27 mouse cellular contexts compared by ENCODE assay signal in genomic region chr19:46662214-46662613, GRCm38 (mm10). TPM values are rescaled to one million over a fixed set of nuclear protein-coding genes. Genes with fewer than 3 reads are reported as not detected.
A peak's percentile ranks its signal among the peaks of the same experiment; 100 is the strongest.
DNase-seq lines count a peak whose midpoint lies in the region; ATAC-seq and TF ChIP-seq lines count a peak whose summit lies in the region.
"Had no signal": no experiment of that assay in that cellular context is flagged by ENCODE, and none has a peak within 500 bp of the region (broad histone marks: within the 10 kb centered on the region; RNA-seq: fewer than 3 reads in every experiment).

No protein-coding gene starts in this region.

- no peak overlapping the region for H3K27ac ChIP-seq in liver, adult 2 months (replicated peaks; ENCODE audit: insufficient read depth, low read depth, low read length)
- H3K27ac ChIP-seq in liver, embryonic 11.5 days (ENCODE audit: low read depth, low read length) = no peak overlapping the region
- H3K27ac ChIP-seq: embryonic facial prominence, embryonic 12.5 days; forebrain, embryonic 12.5 days; heart, adult 2 months; hindbrain, embryonic 10.5 days; hindbrain, embryonic 14.5 days; intestine, embryonic 15.5 days had no signal

- H3K4me1 ChIP-seq in liver, adult 2 months (ENCODE audit: control insufficient read depth, insufficient read depth, low read length) = peaks cover 33% of the 10 kb centered on the region
- peaks cover 2% of the 10 kb centered on the region; the same call in 1 of the 2 replicates for H3K4me1 ChIP-seq in liver, embryonic 11.5 days (replicated peaks; ENCODE audit: control insufficient read depth, insufficient read depth, low read length)

- no peak for TF ChIP-seq CTCF in liver, adult 2 months (IDR thresholded peaks at IDR 0.05; ENCODE audit: low read depth, low read length)

- ATAC-seq in liver, embryonic 11.5 days (replicated peaks; ENCODE audit: low FRiP score) = no peak
- peak; percentile 29; the same call in 1 of the 2 replicates for ATAC-seq in common myeloid progenitor, adult 5-6 weeks (replicated peaks; ENCODE audit: low read depth, poor library complexity, severe bottlenecking)
- peak; percentile 63 for ATAC-seq in megakaryocyte, adult 5-6 weeks (ENCODE audit: poor library complexity, severe bottlenecking)
- ATAC-seq: activated CD4-positive, CD25-positive, alpha-beta regulatory T cell, adult 4 months; forebrain, postnatal 0 days; intestine, embryonic 15.5 days; Patski had no signal

- WGBS in liver, adult 2 months = 29% methylated on average over 8 of the region's 8 CpGs
- 69% methylated on average over 8 of the region's 8 CpGs for WGBS in liver, embryonic 11.5 days

- H3K36me3 ChIP-seq in liver, adult 2 months (ENCODE audit: control insufficient read depth, insufficient read depth, low read length) = no peaks in the 10 kb centered on the region
- H3K36me3 ChIP-seq in liver, embryonic 11.5 days (ENCODE audit: control insufficient read depth, insufficient read depth, low read length) = peaks cover 1% of the 10 kb centered on the region

- H3K27me3 ChIP-seq in liver, adult 2 months (ENCODE audit: control insufficient read depth, insufficient read depth, low read length) = no peaks in the 10 kb centered on the region
- H3K27me3 ChIP-seq in liver, embryonic 11.5 days (replicated peaks; ENCODE audit: control insufficient read depth, insufficient read depth, low read length) = no peaks in the 10 kb centered on the region
- H3K27me3 ChIP-seq: embryonic facial prominence, embryonic 12.5 days; forebrain, embryonic 12.5 days; intestine, embryonic 15.5 days had no signal

- H3K9me3 ChIP-seq in liver, embryonic 11.5 days (ENCODE audit: control insufficient read depth, low read length) = no peaks in the 10 kb centered on the region
- H3K9me3 ChIP-seq: embryonic facial prominence, embryonic 12.5 days; forebrain, embryonic 12.5 days; hindbrain, embryonic 10.5 days; intestine, embryonic 15.5 days had no signal

- peak; percentile 1 for DNase-seq in adrenal gland, adult 2 months
- DNase-seq in adrenal gland, postnatal 14 days = no peak
- peak; percentile 89 for DNase-seq in liver, adult 2 months (ENCODE audit: extremely low read depth, low read depth, low spot score)
- DNase-seq in liver, embryonic 11.5 days (ENCODE audit: low spot score) = no peak
- no peak for DNase-seq in adipocyte (ENCODE audit: low spot score)
- DNase-seq: adrenal gland, adult 8-10 months; cerebellum, adult 11 months; cerebellum, adult 8-10 months; cerebellum, postnatal 14 days; forebrain, postnatal 0 days; gastrocnemius, postnatal 36 days; heart, postnatal 10 days had no signal

- H3K4me3 ChIP-seq in liver, adult 2 months (ENCODE audit: insufficient read depth, low read depth, low read length) = no peak overlapping the region
- H3K4me3 ChIP-seq in liver, embryonic 11.5 days (ENCODE audit: low read depth, low read length) = no peak overlapping the region
- H3K4me3 ChIP-seq: embryonic facial prominence, embryonic 12.5 days; forebrain, embryonic 12.5 days; heart, adult 2 months; hindbrain, embryonic 10.5 days; intestine, embryonic 15.5 days had no signal

- H3K4me2 ChIP-seq in liver, embryonic 11.5 days = no peak overlapping the region
- H3K4me2 ChIP-seq: embryonic facial prominence, embryonic 12.5 days; forebrain, embryonic 12.5 days; hindbrain, embryonic 14.5 days; intestine, embryonic 15.5 days had no signal

- no peaks in the 10 kb centered on the region for H3K79me2 ChIP-seq in liver, adult 2 months (ENCODE audit: control insufficient read depth, insufficient read depth, low read length)

- TF ChIP-seq POLR2A in liver, adult 2 months (IDR thresholded peaks at IDR 0.05; ENCODE audit: extremely low read depth, insufficient read depth, low read length) = no peak

- H3K9ac ChIP-seq in liver, adult 2 months (ENCODE audit: low read depth, low read length) = no peak overlapping the region
- H3K9ac ChIP-seq in liver, embryonic 11.5 days (ENCODE audit: low read depth, low read length) = no peak overlapping the region
- H3K9ac ChIP-seq: embryonic facial prominence, embryonic 12.5 days; forebrain, embryonic 12.5 days; forebrain, postnatal 0 days; hindbrain, embryonic 14.5 days; intestine, embryonic 15.5 days had no signal

RNA-seq across cellular contexts. Expression of gene Cyp17a1, which starts 10.8 kb away (rescaled TPM):
- 1 to 10 TPM; 1.7 to 3.0 TPM for total RNA-seq in adrenal gland, adult 2 months (2021)
- polyA plus RNA-seq in adrenal gland, adult 2 months (2012; rRNA removed) = 0.18 and 0.19 TPM in 2 replicates
- total RNA-seq in adrenal gland, postnatal 14 days (2021) = 10.6 and 12.0 TPM in 2 replicates
- 106 and 193 TPM in 2 replicates for total RNA-seq in liver, adult 2 months (2014; rRNA removed)
- polyA plus RNA-seq in liver, adult 2 months (2012; rRNA removed) = 85.1 and 113 TPM in 2 replicates
- 0.27 and 0.30 TPM in 2 replicates for polyA plus RNA-seq in liver, embryonic 11.5 days (2014; fragmentation: Nextera tagmentation; extraction: Ambion mirVana)
- total RNA-seq in common myeloid progenitor, adult 5-6 weeks (2017) = not detected in 2 replicates
- total RNA-seq in megakaryocyte, adult 5-6 weeks (2015) = not detected in 2 replicates
- not detected in 2 replicates for total RNA-seq in megakaryocyte, adult 5-6 weeks (2017)
- total RNA-seq: forebrain, postnatal 0 days; gastrocnemius, adult 8-10 months; gastrocnemius, postnatal 36 days; heart, adult 2 months; heart, postnatal 10 days; MEL had no signal
- polyA plus RNA-seq: activated CD4-positive, CD25-positive, alpha-beta regulatory T cell, adult 4 months; brain, embryonic 14.5 days; C2C12; cortical plate, adult 2 months; forebrain, embryonic 12.5 days; forebrain, postnatal 0 days; hindbrain, embryonic 10.5 days; hindbrain, embryonic 14.5 days; intestine, embryonic 15.5 days; Patski had no signal

RNA-seq across cellular contexts. Expression of gene Borcs7, which starts 27.5 kb away (rescaled TPM):
- 10 to 100 TPM; 13.5 to 14.5 TPM for total RNA-seq in adrenal gland, adult 2 months (2021)
- 2.3 and 2.9 TPM in 2 replicates for polyA plus RNA-seq in adrenal gland, adult 2 months (2012; rRNA removed)
- total RNA-seq in adrenal gland, postnatal 14 days (2021) = 15.2 and 15.8 TPM in 2 replicates
- 4.8 TPM in 2 replicates for total RNA-seq in liver, adult 2 months (2014; rRNA removed)
- polyA plus RNA-seq in liver, adult 2 months (2012; rRNA removed) = 2.9 and 3.9 TPM in 2 replicates
- polyA plus RNA-seq in liver, embryonic 11.5 days (2014; fragmentation: Nextera tagmentation; extraction: Ambion mirVana) = 9.9 and 13.8 TPM in 2 replicates
- total RNA-seq in common myeloid progenitor, adult 5-6 weeks (2017) = 3.7 and 5.8 TPM in 2 replicates
- total RNA-seq in megakaryocyte, adult 5-6 weeks (2015) = 12.7 TPM in 2 replicates
- 4.7 and 6.2 TPM in 2 replicates for total RNA-seq in megakaryocyte, adult 5-6 weeks (2017)

RNA-seq across cellular contexts. Expression of gene As3mt, which starts 45.0 kb away (rescaled TPM):
- 10 to 100 TPM; 89.0 to 94.8 TPM for total RNA-seq in adrenal gland, adult 2 months (2021)
- 11.3 and 14.3 TPM in 2 replicates for polyA plus RNA-seq in adrenal gland, adult 2 months (2012; rRNA removed)
- total RNA-seq in adrenal gland, postnatal 14 days (2021) = 58.7 and 68.2 TPM in 2 replicates
- 57.8 and 67.9 TPM in 2 replicates for total RNA-seq in liver, adult 2 months (2014; rRNA removed)
- polyA plus RNA-seq in liver, adult 2 months (2012; rRNA removed) = 19.3 and 29.3 TPM in 2 replicates
- 26.0 and 29.3 TPM in 2 replicates for polyA plus RNA-seq in liver, embryonic 11.5 days (2014; fragmentation: Nextera tagmentation; extraction: Ambion mirVana)
- 48.9 and 53.3 TPM in 2 replicates for total RNA-seq in common myeloid progenitor, adult 5-6 weeks (2017)
- 10.5 and 11.1 TPM in 2 replicates for total RNA-seq in megakaryocyte, adult 5-6 weeks (2015)
- 20.5 and 21.0 TPM in 2 replicates for total RNA-seq in megakaryocyte, adult 5-6 weeks (2017)

Comparison
In these comparisons a context has a peak if more than half of its experiments do, and no peak if none do; other contexts are left out.
1. DNase-seq: peak in adrenal gland, adult 2 months (single experiment) and liver, adult 2 months (single experiment); none in adrenal gland, postnatal 14 days (single experiment), liver, embryonic 11.5 days (single experiment) and adipocyte (single experiment).